In genomic region chr10:86425690-86426530, GRCm38 (mm10) we compare ENCODE assay signal across 9 mouse cellular contexts.
DNase-seq lines count a peak whose midpoint lies in the region; ATAC-seq lines count a peak whose summit lies in the region.
"Had no signal": no experiment of that assay in that cellular context is flagged by ENCODE, and none has a peak within 500 bp of the region (broad histone marks: within the 10 kb centered on the region; RNA-seq: fewer than 3 reads in every experiment).

No protein-coding gene starts in this region.

- DNase-seq in frontal cortex, postnatal 25 days (ENCODE audit: low spot score in 2 of 2), result no peak
- peak; percentile 83 for DNase-seq in embryonic facial prominence, embryonic 10.5 days (ENCODE audit: low spot score)
- DNase-seq in midbrain, embryonic 14.5 days, result peak; percentile 50
- DNase-seq in ovary, adult 18-20 months (ENCODE audit: low spot score), result no peak
- DNase-seq in B cell, adult 2 months, result no peak

- H3K36me3 ChIP-seq in embryonic facial prominence, embryonic 10.5 days (replicated peaks), result no peaks in the 10 kb centered on the region
- no peaks in the 10 kb centered on the region for H3K36me3 ChIP-seq in heart, embryonic 11.5 days (ENCODE audit: control insufficient read depth, insufficient read depth, low read length)
- H3K36me3 ChIP-seq in kidney, embryonic 14.5 days (ENCODE audit: control insufficient read depth, insufficient read depth, low read length), result no peaks in the 10 kb centered on the region
- no peaks in the 10 kb centered on the region for H3K36me3 ChIP-seq in midbrain, embryonic 14.5 days (ENCODE audit: control insufficient read depth, insufficient read depth, low read length)

- no peak overlapping the region for H3K4me2 ChIP-seq in heart, embryonic 11.5 days
- no peak overlapping the region for H3K4me2 ChIP-seq in kidney, embryonic 14.5 days (replicated peaks; ENCODE audit: low read depth, low read length)
- H3K4me2 ChIP-seq in midbrain, embryonic 14.5 days (ENCODE audit: low read length), result no peak overlapping the region

- H3K9ac ChIP-seq in heart, embryonic 11.5 days (ENCODE audit: low read depth, low read length), result no peak overlapping the region
- H3K9ac ChIP-seq in kidney, embryonic 14.5 days (ENCODE audit: low read depth, low read length), result no peak overlapping the region
- H3K9ac ChIP-seq in midbrain, embryonic 14.5 days (replicated peaks; ENCODE audit: low read length), result no peak overlapping the region

- H3K27me3 ChIP-seq in embryonic facial prominence, embryonic 10.5 days (replicated peaks; ENCODE audit: low read depth, poor library complexity, severe bottlenecking), result no peaks in the 10 kb centered on the region
- no peaks in the 10 kb centered on the region for H3K27me3 ChIP-seq in heart, embryonic 11.5 days (ENCODE audit: control insufficient read depth, insufficient read depth, low read length)
- H3K27me3 ChIP-seq in kidney, embryonic 14.5 days (ENCODE audit: control insufficient read depth, insufficient read depth, low read length), result no peaks in the 10 kb centered on the region
- no peaks in the 10 kb centered on the region for H3K27me3 ChIP-seq in midbrain, embryonic 14.5 days (ENCODE audit: control insufficient read depth, insufficient read depth, low read length)

- WGBS in embryonic facial prominence, embryonic 10.5 days, result 29% methylated on average over 10 of the region's 10 CpGs
- 49% methylated on average over 10 of the region's 10 CpGs for WGBS in heart, embryonic 11.5 days (ENCODE audit: insufficient replicate concordance)
- WGBS in kidney, embryonic 14.5 days, result 37% methylated on average over 10 of the region's 10 CpGs
- 53% methylated on average over 10 of the region's 10 CpGs for WGBS in midbrain, embryonic 14.5 days

- peaks cover 22% of the 10 kb centered on the region for H3K4me1 ChIP-seq in embryonic facial prominence, embryonic 10.5 days
- no peaks in the 10 kb centered on the region for H3K4me1 ChIP-seq in heart, embryonic 11.5 days (ENCODE audit: control insufficient read depth, insufficient read depth, low read length)
- 0 out of 2 replicates have a peak, but pooled peaks cover 3% of the 10 kb centered on the region for H3K4me1 ChIP-seq in kidney, embryonic 14.5 days (ENCODE audit: control insufficient read depth, insufficient read depth, low read length)
- no peaks in the 10 kb centered on the region for H3K4me1 ChIP-seq in midbrain, embryonic 14.5 days (ENCODE audit: control insufficient read depth, insufficient read depth, low read length)

- H3K4me3 ChIP-seq in embryonic facial prominence, embryonic 10.5 days, result no peak overlapping the region
- no peak overlapping the region for H3K4me3 ChIP-seq in heart, embryonic 11.5 days (ENCODE audit: low read depth, low read length)
- no peak overlapping the region for H3K4me3 ChIP-seq in kidney, embryonic 14.5 days (ENCODE audit: low read length)
- no peak overlapping the region for H3K4me3 ChIP-seq in midbrain, embryonic 14.5 days (replicated peaks; ENCODE audit: low read depth, low read length)
- H3K4me3 ChIP-seq: megakaryocyte, embryonic 14.5 days had no signal

- no peaks in the 10 kb centered on the region for H3K9me3 ChIP-seq in embryonic facial prominence, embryonic 10.5 days
- no peaks in the 10 kb centered on the region for H3K9me3 ChIP-seq in heart, embryonic 11.5 days (replicated peaks; ENCODE audit: control insufficient read depth, low read length)
- H3K9me3 ChIP-seq in kidney, embryonic 14.5 days (ENCODE audit: control insufficient read depth, low read length), result no peaks in the 10 kb centered on the region
- H3K9me3 ChIP-seq in midbrain, embryonic 14.5 days (ENCODE audit: control insufficient read depth, low read length), result no peaks in the 10 kb centered on the region

- peak; percentile 77 for ATAC-seq in frontal cortex, adult (ENCODE audit: low TSS enrichment)
- ATAC-seq in heart, embryonic 11.5 days (replicated peaks; ENCODE audit: insufficient number of reproducible peaks, low FRiP score, low TSS enrichment), result no peak
- ATAC-seq in kidney, embryonic 14.5 days (ENCODE audit: low FRiP score, low TSS enrichment), result peak; percentile 87; the same call in 1 of the 2 replicates
- ATAC-seq in midbrain, embryonic 14.5 days (ENCODE audit: low FRiP score, low TSS enrichment), result no peak

- H3K27ac ChIP-seq in embryonic facial prominence, embryonic 10.5 days (replicated peaks), result peak overlapping the region; percentile 71
- 0 out of 2 replicates have a peak overlapping the region, but pooled peaks have one; percentile 16 for H3K27ac ChIP-seq in heart, embryonic 11.5 days (ENCODE audit: low read depth, low read length)
- peak overlapping the region; percentile 62; the same call in 1 of the 2 replicates for H3K27ac ChIP-seq in kidney, embryonic 14.5 days (ENCODE audit: low read depth, low read length)
- H3K27ac ChIP-seq in midbrain, embryonic 14.5 days (replicated peaks; ENCODE audit: low read depth, low read length), result 0 out of 2 replicates have a peak overlapping the region, but pooled peaks have one; percentile 20

Comparison
In these comparisons a context has a peak if more than half of its experiments do, and no peak if none do; other contexts are left out.
1. ATAC-seq: peak in frontal cortex, adult (single experiment) and kidney, embryonic 14.5 days (single experiment); none in heart, embryonic 11.5 days (single experiment) and midbrain, embryonic 14.5 days (single experiment).
2. DNase-seq: peak in embryonic facial prominence, embryonic 10.5 days (single experiment) and midbrain, embryonic 14.5 days (single experiment); none in frontal cortex, postnatal 25 days (0 of 2), ovary, adult 18-20 months (single experiment) and B cell, adult 2 months (0 of 2).
3. H3K27ac ChIP-seq: peak in every context shown above with its lines; median percentile 71 in embryonic facial prominence, embryonic 10.5 days; 62 in kidney, embryonic 14.5 days; 20 in midbrain, embryonic 14.5 days; 16 in heart, embryonic 11.5 days.